Mouse (Mus musculus) liver, embryonic 13.5 days (tissue): ENCODE results near the gene Oas2. TPM values are rescaled to one million over a fixed set of nuclear protein-coding genes. Genes with fewer than 3 reads are reported as not detected.
"Not testable (repeated sequence)": the region's sequence is repeated elsewhere in the genome, so short reads cannot be mapped to it uniquely, and the experiment has no call there.

Experiments used
- ATAC-seq: fragments of 200-750 bp; cut with Nextera tagmentation; 2 replicates; pipeline ENCODE4 v1.8.0; 2017; ENCODE audit warnings: low read depth, mild to moderate bottlenecking, moderate number of reproducible peaks, moderate library complexity
- DNase-seq: peaks from one replicate; pipeline ENCODE4 v3.0.0; 2022
- H3K27ac ChIP-seq: fragments of 300-500 bp; sonication (generic); 2 replicates; pipeline ENCODE4 v1.5.1; 2015; ENCODE audit warnings: moderate library complexity, mild to moderate bottlenecking, inconsistent platforms
- H3K27me3 ChIP-seq: fragments of 300-500 bp; sonication (generic); 2 replicates; pipeline ENCODE4 v1.6.1; 2015; ENCODE audit warnings: mild to moderate bottlenecking, inconsistent platforms
- H3K36me3 ChIP-seq: fragments of 300-500 bp; sonication (generic); 2 replicates; pipeline ENCODE4 v1.6.1; 2015; ENCODE audit warnings: mild to moderate bottlenecking, inconsistent platforms
- H3K4me1 ChIP-seq: fragments of 300-500 bp; sonication (generic); replicated peaks from 2 replicates; pipeline ENCODE4 v1.6.1; 2015; ENCODE audit warnings: inconsistent platforms
- H3K4me2 ChIP-seq: fragments of 300-500 bp; sonication (generic); 2 replicates; pipeline ENCODE4 v1.6.1; 2015; ENCODE audit warnings: inconsistent platforms, mild to moderate bottlenecking, moderate library complexity
- H3K4me3 ChIP-seq: fragments of 300-500 bp; sonication (generic); replicated peaks from 2 replicates; pipeline ENCODE4 v1.5.1; 2015; ENCODE audit warnings: mild to moderate bottlenecking, inconsistent platforms
- H3K9ac ChIP-seq: fragments of 300-500 bp; sonication (generic); 2 replicates; pipeline ENCODE4 v1.6.1; 2015; ENCODE audit warnings: mild to moderate bottlenecking, inconsistent platforms
- H3K9me3 ChIP-seq: fragments of 300-500 bp; sonication (generic); replicated peaks from 2 replicates; pipeline ENCODE4 v1.6.1; 2016; ENCODE audit warnings: inconsistent platforms
- WGBS: fragments of 180-500 bp; shearing (Covaris S2); methylation state at CpG from one replicate; pipeline ENCODE4 v1.1.7; 2015; ENCODE audit not compliant: insufficient replicate concordance; 5-methylcytosine and 5-hydroxymethylcytosine counted together
- polyA plus RNA-seq: library from polyadenylated mRNA; unstranded; fragments of >200 nt; fragmentation: Nextera tagmentation; extraction: Ambion mirVana; gene quantifications from 2 replicates; pipeline ENCODE4 v1.2.1, GENCODE M21; 2015

Gene Oas2
- 0.25 and 0.34 TPM in 2 replicates for polyA plus RNA-seq

- Histone ChIP-seq H3K36me3 (no peaks in the 10 kb centered on the region), H3K27me3 (no peaks in the 10 kb centered on the region), H3K9ac (no peak within 1 kb of the TSS), H3K4me3 (no peak within 1 kb of the TSS), H3K27ac (no peak within 1 kb of the TSS), H3K9me3 (no peaks in the 10 kb centered on the region), H3K4me1 (no peaks in the 10 kb centered on the region), H3K4me2 (no peak within 1 kb of the TSS)
- no peak for ATAC-seq
- WGBS: 32% methylated on average over 5 of the region's 5 CpGs
- no peak for DNase-seq
Measured at GRCm38 (mm10) chr5:120749688-120750087, at the start of gene Oas2. TSS of gene Oas2 (minus strand) at chr5:120749853.

DNA sequence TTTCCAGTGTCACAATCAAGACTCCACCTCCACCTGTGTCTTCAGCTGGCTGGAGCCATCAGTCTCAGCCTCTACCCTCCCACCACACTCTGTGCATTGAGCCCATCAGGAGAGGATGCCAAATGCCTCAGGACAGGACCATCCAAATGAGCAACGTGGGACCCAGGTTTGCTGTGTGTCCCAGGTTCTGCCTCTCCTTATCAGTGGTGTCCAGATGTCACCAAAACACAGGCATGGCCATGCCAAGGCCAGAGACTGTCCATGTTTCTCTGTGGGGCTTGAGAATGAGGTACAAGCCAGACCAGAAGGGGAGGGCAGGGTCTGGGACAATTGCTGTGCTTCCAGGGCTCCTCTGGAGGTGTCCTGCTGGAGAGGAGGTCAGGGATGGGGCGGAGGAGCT is 49.3 kb upstream of the Oas2 start:
- not testable (repeated sequence) for H3K36me3 ChIP-seq, H3K4me1 ChIP-seq, H3K4me3 ChIP-seq, DNase-seq, H3K9me3 ChIP-seq, H3K9ac ChIP-seq, H3K4me2 ChIP-seq, H3K27ac ChIP-seq, ATAC-seq, H3K27me3 ChIP-seq
- 20% methylated on average over 2 of the region's 2 CpGs for WGBS

DNA sequence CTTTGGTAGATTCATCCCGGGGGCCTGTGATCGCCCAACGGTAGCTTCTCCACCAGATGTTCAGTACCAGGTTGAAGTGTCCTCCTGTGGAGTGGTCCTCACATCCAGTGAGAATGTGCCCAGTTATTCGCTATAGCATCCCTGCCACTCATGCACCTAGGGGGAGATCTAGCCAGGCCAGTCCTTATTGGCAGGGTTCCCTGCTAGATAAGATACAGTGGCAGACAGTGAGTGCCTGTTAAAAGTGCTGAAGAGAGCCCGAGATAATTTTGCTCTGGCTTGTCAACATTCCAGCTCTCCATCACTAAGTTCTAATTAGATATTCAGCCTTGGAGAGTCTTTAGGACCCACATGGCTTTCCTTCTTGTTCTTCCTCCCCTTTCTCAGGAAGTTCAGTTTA is 48.5 kb upstream of the Oas2 start:
- not testable (repeated sequence) for H3K4me2 ChIP-seq, H3K36me3 ChIP-seq, H3K27ac ChIP-seq, H3K9me3 ChIP-seq, H3K27me3 ChIP-seq, H3K4me1 ChIP-seq, ATAC-seq, H3K4me3 ChIP-seq, DNase-seq, H3K9ac ChIP-seq
- WGBS: 58% methylated on average over 5 of the region's 5 CpGs

GRCm38 (mm10) chr5:120795480-120796034 is 45.9 kb upstream of the Oas2 start, which contains the start of gene Oas1e:
TSS of gene Oas1e (minus strand) at chr5:120795530.
- not testable (repeated sequence) for H3K4me2 ChIP-seq, H3K36me3 ChIP-seq, DNase-seq, H3K27me3 ChIP-seq, H3K9ac ChIP-seq, ATAC-seq, H3K4me3 ChIP-seq, H3K4me1 ChIP-seq, H3K9me3 ChIP-seq, H3K27ac ChIP-seq
- 55% methylated on average over 9 of the region's 9 CpGs for WGBS

GRCm38 (mm10) chr5:120793043-120793442 is 43.4 kb upstream of the Oas2 start:
- 16% methylated on average over 2 of the region's 2 CpGs for WGBS
- ATAC-seq: no peak
- H3K27me3 ChIP-seq: no peaks in the 10 kb centered on the region
- H3K4me2 ChIP-seq: no peak overlapping the region
- no peaks in the 10 kb centered on the region for H3K36me3 ChIP-seq
- no peak overlapping the region for H3K9ac ChIP-seq
- no peak for DNase-seq
- no peak overlapping the region for H3K27ac ChIP-seq
- no peak overlapping the region for H3K4me3 ChIP-seq
- H3K4me1 ChIP-seq: no peaks in the 10 kb centered on the region
- no peaks in the 10 kb centered on the region for H3K9me3 ChIP-seq

- Histone ChIP-seq H3K36me3 (no peaks in the 10 kb centered on the region), H3K4me3 (no peak overlapping the region), H3K27me3 (no peaks in the 10 kb centered on the region), H3K9me3 (no peaks in the 10 kb centered on the region), H3K4me2 (no peak overlapping the region), H3K9ac (no peak overlapping the region), H3K27ac (no peak overlapping the region), H3K4me1 (no peaks in the 10 kb centered on the region)
- DNase-seq (no peak), ATAC-seq (no peak)
- WGBS: 13% methylated on average over 3 of the region's 3 CpGs
Measured at GRCm38 (mm10) chr5:120787042-120787441, 37.4 kb upstream of the Oas2 start.

- Histone ChIP-seq H3K36me3 (no peaks in the 10 kb centered on the region), H3K4me3 (no peak overlapping the region), H3K9me3 (no peaks in the 10 kb centered on the region), H3K4me1 (no peaks in the 10 kb centered on the region), H3K27ac (no peak overlapping the region), H3K27me3 (no peaks in the 10 kb centered on the region), H3K9ac (no peak overlapping the region), H3K4me2 (no peak overlapping the region)
- ATAC-seq: no peak
- 44% methylated on average over 2 of the region's 2 CpGs for WGBS
- no peak for DNase-seq
Measured at GRCm38 (mm10) chr5:120782446-120782845, 32.8 kb upstream of the Oas2 start.

DNA sequence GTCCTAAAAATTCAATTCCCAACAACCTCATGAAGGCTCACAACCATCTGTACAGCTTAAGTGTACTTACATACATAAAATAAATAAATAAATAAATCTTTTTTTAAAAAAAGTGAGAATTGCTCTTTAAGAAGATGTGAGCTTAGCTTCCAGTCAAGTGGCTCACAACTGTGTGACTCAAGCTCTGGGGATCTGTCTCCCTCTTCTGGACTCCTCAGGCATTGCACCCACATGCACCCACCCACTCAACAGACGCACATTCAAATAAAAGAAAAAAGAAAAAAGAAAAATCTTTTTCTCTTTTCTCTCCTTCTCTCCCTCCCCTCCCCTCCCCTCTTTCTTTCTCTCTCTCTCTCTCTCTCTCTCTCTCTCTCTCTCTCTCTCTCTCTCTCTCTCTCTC is 32.0 kb upstream of the Oas2 start:
- DNase-seq (no peak), ATAC-seq (no peak)
- H3K4me2 ChIP-seq: no peak overlapping the region
- no peaks in the 10 kb centered on the region for H3K4me1 ChIP-seq
- 79% methylated on average over 1 of the region's 1 CpGs for WGBS
- H3K27ac ChIP-seq: no peak overlapping the region
- no peak overlapping the region for H3K9ac ChIP-seq
- no peaks in the 10 kb centered on the region for H3K36me3 ChIP-seq
- no peaks in the 10 kb centered on the region for H3K27me3 ChIP-seq
- no peak overlapping the region for H3K4me3 ChIP-seq
- H3K9me3 ChIP-seq: no peaks in the 10 kb centered on the region

- Histone ChIP-seq H3K4me3 (no peak overlapping the region), H3K27ac (no peak overlapping the region), H3K27me3 (no peaks in the 10 kb centered on the region), H3K4me2 (no peak overlapping the region), H3K9ac (no peak overlapping the region), H3K36me3 (no peaks in the 10 kb centered on the region), H3K4me1 (peaks cover 15% of the 10 kb centered on the region), H3K9me3 (no peaks in the 10 kb centered on the region)
- no peak for DNase-seq
- WGBS: 24% methylated on average over 3 of the region's 3 CpGs
- no peak for ATAC-seq
Measured at GRCm38 (mm10) chr5:120779922-120780321, 30.3 kb upstream of the Oas2 start.

GRCm38 (mm10) chr5:120778941-120779340 is 29.3 kb upstream of the Oas2 start:
- Histone ChIP-seq H3K9me3 (no peaks in the 10 kb centered on the region), H3K4me3 (no peak overlapping the region), H3K27ac (no peak overlapping the region), H3K27me3 (no peaks in the 10 kb centered on the region), H3K9ac (no peak overlapping the region), H3K36me3 (no peaks in the 10 kb centered on the region), H3K4me2 (no peak overlapping the region), H3K4me1 (peaks cover 20% of the 10 kb centered on the region)
- 12% methylated on average over 2 of the region's 2 CpGs for WGBS
- DNase-seq (no peak), ATAC-seq (no peak)

GRCm38 (mm10) chr5:120777478-120777877 is 27.8 kb upstream of the Oas2 start, which contains the start of gene Oas3:
TSS of gene Oas3 (minus strand) at chr5:120777661.
- Histone ChIP-seq H3K4me2 (no peak within 1 kb of the TSS), H3K4me1 (peaks cover 20% of the 10 kb centered on the region), H3K9ac (no peak within 1 kb of the TSS), H3K36me3 (no peaks in the 10 kb centered on the region), H3K27me3 (no peaks in the 10 kb centered on the region), H3K4me3 (no peak within 1 kb of the TSS), H3K27ac (no peak within 1 kb of the TSS), H3K9me3 (no peaks in the 10 kb centered on the region)
- 58% methylated on average over 9 of the region's 9 CpGs for WGBS
- no peak for ATAC-seq
- no peak for DNase-seq

GRCm38 (mm10) chr5:120776801-120777200 is 27.1 kb upstream of the Oas2 start:
- no peak overlapping the region for H3K27ac ChIP-seq
- no peak overlapping the region for H3K4me3 ChIP-seq
- H3K27me3 ChIP-seq: no peaks in the 10 kb centered on the region
- H3K36me3 ChIP-seq: no peaks in the 10 kb centered on the region
- WGBS: 68% methylated on average over 5 of the region's 5 CpGs
- no peak overlapping the region for H3K9ac ChIP-seq
- no peak for DNase-seq
- H3K4me2 ChIP-seq: no peak overlapping the region
- ATAC-seq: no peak
- H3K4me1 ChIP-seq: peaks cover 20% of the 10 kb centered on the region
- no peaks in the 10 kb centered on the region for H3K9me3 ChIP-seq
